Mouse (Mus musculus): Measurements from ENCODE around the gene Enox1.

GRCm38 (mm10) chr14:77392476-77392875 lies 235.9 kb downstream of the Enox1 start:
- TF ChIP-seq CTCF (conservative IDR thresholded peaks at IDR 0.05; ENCODE audit: low read length), result no peak
- no peak for TF ChIP-seq POU5F1 (IDR thresholded peaks at IDR 0.05; ENCODE audit: borderline replicate concordance, low read length)
